Mouse (Mus musculus): ENCODE measurements around the gene Alg3. TPM values are rescaled to one million over a fixed set of nuclear protein-coding genes. Genes with fewer than 3 reads are reported as not detected.

Alg3 gene
- 36.7 and 39.3 TPM in 2 replicates for polyA plus RNA-seq (2011; ENCODE audit: insufficient read depth, insufficient read length, low read depth, missing spikeins)

DNA sequence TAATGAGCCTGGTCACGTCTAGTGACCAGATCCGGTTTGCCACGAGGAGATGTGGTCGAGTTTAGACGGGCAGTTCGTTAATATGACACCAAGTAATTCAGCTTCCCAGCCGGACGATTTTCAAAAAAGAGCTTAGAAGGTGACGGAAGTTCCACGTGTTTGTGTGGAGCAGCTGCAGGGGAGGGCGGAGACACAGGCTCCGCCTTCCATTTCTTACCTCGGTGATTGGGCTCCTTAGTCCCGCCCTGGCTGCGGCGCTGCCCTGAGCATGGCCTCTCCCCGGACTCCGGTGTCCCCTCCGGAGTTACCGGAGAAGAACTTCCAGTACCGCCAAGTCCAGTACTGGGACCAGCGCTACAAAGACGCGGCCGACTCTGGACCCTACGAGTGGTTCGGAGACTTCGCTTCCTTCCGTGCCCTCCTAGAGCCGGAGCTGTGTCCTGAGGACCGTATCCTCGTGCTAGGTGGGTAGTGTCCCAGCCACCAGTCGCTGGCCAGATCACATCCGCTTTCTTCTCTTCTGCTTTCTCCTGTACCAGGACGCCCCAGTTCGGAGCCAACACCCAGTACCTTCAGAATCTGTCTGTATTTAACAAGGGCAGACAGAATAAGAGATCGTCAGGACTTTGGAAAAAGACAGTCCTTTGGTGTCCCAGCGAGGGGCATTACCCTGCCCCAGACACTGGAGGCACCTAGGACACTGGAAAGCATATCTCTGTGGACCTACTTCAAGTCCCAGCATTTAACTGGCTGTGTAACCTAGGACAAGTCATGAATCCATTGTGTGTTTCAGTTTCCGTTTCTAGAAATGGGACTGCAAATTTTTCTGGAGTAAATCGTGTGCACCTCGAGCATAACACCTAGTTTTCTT is at the start of gene Alg3, which contains the start of the genes Eef1akmt4 and Gm49333:
Gene Alg3, minus strand, starts transcription at position 379 of the 871 bp plus-strand sequence.
Gene Eef1akmt4, plus strand, starts transcription at position 237 of the 871 bp plus-strand sequence.
Gene Gm49333, plus strand, starts transcription at position 254 of the 871 bp plus-strand sequence.
- H3K9me3 ChIP-seq (replicated peaks; ENCODE audit: control insufficient read depth, insufficient read depth, low read length, poor library complexity, severe bottlenecking) = no peaks in the 10 kb centered on the region
- H3K9ac ChIP-seq (ENCODE audit: low read depth, poor library complexity, severe bottlenecking) = peak within 1 kb of the TSS; percentile 80
- H3K27ac ChIP-seq (ENCODE audit: insufficient read depth, low read length) = peak within 1 kb of the TSS; percentile 54
- peak within 1 kb of the TSS; percentile 98 for H3K4me3 ChIP-seq (ENCODE audit: low read depth, low read length)
- H3K4me1 ChIP-seq (ENCODE audit: control insufficient read depth, insufficient read depth, low read length) = no peaks in the 10 kb centered on the region
- H3K27me3 ChIP-seq (ENCODE audit: control insufficient read depth, insufficient read depth, low read length, poor library complexity, severe bottlenecking) = no peaks in the 10 kb centered on the region
- peak; percentile 40 for TF ChIP-seq POLR2A (IDR thresholded peaks at IDR 0.05; ENCODE audit: insufficient read depth, low read length)
- TF ChIP-seq CTCF (IDR thresholded peaks at IDR 0.05; ENCODE audit: low read depth, low read length) = no peak
- TF ChIP-seq EP300 (IDR thresholded peaks at IDR 0.05; ENCODE audit: insufficient read depth, low read depth, low read length) = no peak
- H3K36me3 ChIP-seq (ENCODE audit: control insufficient read depth, insufficient read depth, low read length, poor library complexity, severe bottlenecking) = peaks cover 12% of the 10 kb centered on the region

DNA sequence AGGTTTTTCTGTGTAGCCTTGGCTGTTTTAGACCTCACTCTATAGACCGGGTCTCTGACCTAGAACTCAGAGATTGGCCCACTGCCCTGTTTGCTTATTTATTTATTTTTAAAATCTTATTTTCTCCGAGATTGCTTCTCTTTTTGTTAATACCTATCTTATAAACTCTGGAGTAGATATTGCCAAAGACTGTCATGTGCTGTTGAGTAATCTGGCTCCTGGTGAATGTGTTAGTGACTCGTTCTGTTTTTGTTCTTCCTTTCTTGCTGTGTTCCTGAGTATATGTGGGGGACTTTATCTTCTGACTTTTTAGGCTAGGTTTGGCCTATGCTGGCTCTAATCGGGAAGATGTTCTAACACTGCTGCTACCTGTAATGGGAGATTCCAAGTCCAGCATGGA is 46.1 kb upstream of the Alg3 start:
- no peaks in the 10 kb centered on the region for H3K4me1 ChIP-seq (ENCODE audit: control insufficient read depth, insufficient read depth, low read length)
- H3K27me3 ChIP-seq (ENCODE audit: control insufficient read depth, insufficient read depth, low read length, poor library complexity, severe bottlenecking) = no peaks in the 10 kb centered on the region
- no peak overlapping the region for H3K27ac ChIP-seq (ENCODE audit: insufficient read depth, low read length)
- no peak overlapping the region for H3K4me3 ChIP-seq (ENCODE audit: low read depth, low read length)
- no peak overlapping the region for H3K9ac ChIP-seq (ENCODE audit: low read depth, poor library complexity, severe bottlenecking)
- H3K36me3 ChIP-seq (ENCODE audit: control insufficient read depth, insufficient read depth, low read length, poor library complexity, severe bottlenecking) = peaks cover 84% of the 10 kb centered on the region
- TF ChIP-seq POLR2A (IDR thresholded peaks at IDR 0.05; ENCODE audit: insufficient read depth, low read length) (no peak), EP300 (IDR thresholded peaks at IDR 0.05; ENCODE audit: insufficient read depth, low read depth, low read length) (no peak), CTCF (IDR thresholded peaks at IDR 0.05; ENCODE audit: low read depth, low read length) (no peak)
- H3K9me3 ChIP-seq (replicated peaks; ENCODE audit: control insufficient read depth, insufficient read depth, low read length, poor library complexity, severe bottlenecking) = no peaks in the 10 kb centered on the region

DNA sequence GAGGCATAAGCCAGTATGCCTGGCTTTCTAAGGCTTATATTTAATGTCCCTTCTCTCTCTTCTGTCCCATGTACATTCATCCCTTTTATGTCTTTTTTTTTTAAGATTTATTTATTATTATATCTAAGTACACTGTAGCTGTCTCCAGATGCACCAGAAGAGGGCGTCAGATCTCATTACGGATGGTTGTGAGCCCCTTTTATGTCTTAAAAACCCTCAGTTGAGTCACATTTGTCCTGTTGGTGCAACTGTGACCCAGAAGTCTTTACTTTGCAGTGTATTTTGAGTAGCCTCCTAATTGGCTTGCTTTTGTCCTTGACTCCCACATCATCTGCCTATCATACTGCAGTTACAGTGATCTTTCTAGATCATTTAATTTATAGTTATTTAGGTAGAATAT is 41.8 kb upstream of the Alg3 start:
- H3K4me3 ChIP-seq (ENCODE audit: low read depth, low read length) = no peak overlapping the region
- H3K9ac ChIP-seq (ENCODE audit: low read depth, poor library complexity, severe bottlenecking) = no peak overlapping the region
- peaks cover 46% of the 10 kb centered on the region for H3K36me3 ChIP-seq (ENCODE audit: control insufficient read depth, insufficient read depth, low read length, poor library complexity, severe bottlenecking)
- TF ChIP-seq CTCF (IDR thresholded peaks at IDR 0.05; ENCODE audit: low read depth, low read length) (no peak), EP300 (IDR thresholded peaks at IDR 0.05; ENCODE audit: insufficient read depth, low read depth, low read length) (no peak), POLR2A (IDR thresholded peaks at IDR 0.05; ENCODE audit: insufficient read depth, low read length) (no peak)
- H3K27ac ChIP-seq (ENCODE audit: insufficient read depth, low read length) = no peak overlapping the region
- no peaks in the 10 kb centered on the region for H3K9me3 ChIP-seq (replicated peaks; ENCODE audit: control insufficient read depth, insufficient read depth, low read length, poor library complexity, severe bottlenecking)
- no peaks in the 10 kb centered on the region for H3K27me3 ChIP-seq (ENCODE audit: control insufficient read depth, insufficient read depth, low read length, poor library complexity, severe bottlenecking)
- H3K4me1 ChIP-seq (ENCODE audit: control insufficient read depth, insufficient read depth, low read length) = no peaks in the 10 kb centered on the region

DNA sequence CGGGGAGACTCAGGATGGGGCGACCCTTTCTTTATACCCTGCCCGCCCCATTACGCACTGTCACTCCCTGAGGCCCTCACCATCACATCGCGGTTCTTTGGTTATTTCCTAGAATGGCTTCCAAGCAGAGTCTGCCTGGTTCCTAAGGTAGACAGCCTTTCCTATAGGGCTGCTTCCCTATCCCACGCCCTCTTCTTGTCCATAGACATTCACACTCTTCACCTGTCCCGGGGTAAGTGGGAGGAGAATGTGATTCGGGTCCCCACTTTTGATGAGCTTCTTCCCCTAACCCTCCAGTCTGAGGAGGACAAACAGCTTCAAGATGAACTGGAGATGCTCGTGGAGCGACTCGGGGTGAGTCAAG is 40.4 kb upstream of the Alg3 start:
- H3K27me3 ChIP-seq (ENCODE audit: control insufficient read depth, insufficient read depth, low read length, poor library complexity, severe bottlenecking) = no peaks in the 10 kb centered on the region
- H3K9me3 ChIP-seq (replicated peaks; ENCODE audit: control insufficient read depth, insufficient read depth, low read length, poor library complexity, severe bottlenecking) = no peaks in the 10 kb centered on the region
- H3K36me3 ChIP-seq (ENCODE audit: control insufficient read depth, insufficient read depth, low read length, poor library complexity, severe bottlenecking) = peaks cover 32% of the 10 kb centered on the region
- H3K27ac ChIP-seq (ENCODE audit: insufficient read depth, low read length) = no peak overlapping the region
- H3K4me3 ChIP-seq (ENCODE audit: low read depth, low read length) = peak overlapping the region; percentile 92
- TF ChIP-seq CTCF (IDR thresholded peaks at IDR 0.05; ENCODE audit: low read depth, low read length) = no peak
- peak overlapping the region; percentile 67 for H3K9ac ChIP-seq (ENCODE audit: low read depth, poor library complexity, severe bottlenecking)
- H3K4me1 ChIP-seq (ENCODE audit: control insufficient read depth, insufficient read depth, low read length) = no peaks in the 10 kb centered on the region

DNA sequence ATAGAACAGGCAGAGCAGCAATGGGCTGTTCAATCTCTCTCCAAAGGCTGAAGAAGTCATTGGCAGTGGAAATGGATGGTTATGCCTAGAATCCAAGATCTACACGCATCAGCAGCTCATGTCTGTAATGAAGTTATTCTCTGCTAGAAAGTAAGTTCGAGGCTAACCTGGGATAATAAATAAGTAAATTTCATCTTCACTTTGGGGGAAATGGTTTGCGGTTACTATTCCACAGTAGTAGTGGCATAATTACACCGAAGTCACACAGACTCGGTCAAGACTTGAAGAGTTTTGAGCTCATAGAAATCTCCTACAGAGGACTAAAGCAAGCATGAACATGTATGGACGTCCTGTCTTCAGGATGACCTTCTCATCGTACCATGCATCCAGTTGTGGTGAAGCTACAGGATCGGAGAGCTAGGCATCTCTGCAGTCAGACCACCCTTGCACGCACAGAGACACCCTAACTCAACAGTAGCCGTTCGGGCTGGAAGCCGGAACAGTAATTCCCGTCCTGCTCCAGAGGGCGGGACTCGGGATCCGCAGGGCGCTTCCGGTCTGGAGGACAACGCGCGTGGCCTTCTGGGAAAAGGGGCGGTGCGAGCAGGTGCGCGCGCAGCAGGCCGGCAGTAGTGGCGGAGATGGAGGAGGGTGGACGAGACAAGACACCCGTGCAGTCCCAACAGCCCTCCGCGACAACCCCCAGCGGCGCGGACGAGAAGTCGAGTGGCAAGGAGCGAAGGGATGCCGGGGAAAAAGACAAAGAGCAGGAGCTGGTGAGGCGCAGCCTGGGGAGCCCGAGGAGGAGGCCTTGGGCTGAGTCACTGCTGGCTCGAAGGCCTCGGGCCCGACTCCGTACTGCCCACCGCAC is 39.8 kb upstream of the Alg3 start, which contains the start of gene Psmd2:
Gene Psmd2, plus strand, starts transcription at position 577 of the 871 bp plus-strand sequence.
- peak within 1 kb of the TSS; percentile 67 for H3K9ac ChIP-seq (ENCODE audit: low read depth, poor library complexity, severe bottlenecking)
- H3K27me3 ChIP-seq (ENCODE audit: control insufficient read depth, insufficient read depth, low read length, poor library complexity, severe bottlenecking) = no peaks in the 10 kb centered on the region
- peaks cover 26% of the 10 kb centered on the region for H3K36me3 ChIP-seq (ENCODE audit: control insufficient read depth, insufficient read depth, low read length, poor library complexity, severe bottlenecking)
- H3K4me3 ChIP-seq (ENCODE audit: low read depth, low read length) = peak within 1 kb of the TSS; percentile 92
- H3K9me3 ChIP-seq (replicated peaks; ENCODE audit: control insufficient read depth, insufficient read depth, low read length, poor library complexity, severe bottlenecking) = no peaks in the 10 kb centered on the region
- TF ChIP-seq POLR2A (IDR thresholded peaks at IDR 0.05; ENCODE audit: insufficient read depth, low read length) (peak; percentile 95), EP300 (IDR thresholded peaks at IDR 0.05; ENCODE audit: insufficient read depth, low read depth, low read length) (0 out of 2 replicates have a peak, but pooled peaks have one; percentile 28), CTCF (IDR thresholded peaks at IDR 0.05; ENCODE audit: low read depth, low read length) (no peak)
- H3K27ac ChIP-seq (ENCODE audit: insufficient read depth, low read length) = peak within 1 kb of the TSS; percentile 60
- H3K4me1 ChIP-seq (ENCODE audit: control insufficient read depth, insufficient read depth, low read length) = no peaks in the 10 kb centered on the region

All from ES-Bruce4 (cell line).